13 mouse cellular contexts compared by ENCODE assay signal in genomic region chr10:83934498-83934897, GRCm38 (mm10).
DNase-seq lines count a peak whose midpoint lies in the region; ATAC-seq and TF ChIP-seq lines count a peak whose summit lies in the region.
"Had no signal": no experiment of that assay in that cellular context is flagged by ENCODE, and none has a peak within 500 bp of the region (broad histone marks: within the 10 kb centered on the region; RNA-seq: fewer than 3 reads in every experiment).

No protein-coding gene starts in this region.

- CTCF ChIA-PET in Patski (lab: Charles Lee): interaction anchor here (0.9 to 1.3 kb wide), 3 partner anchors 11 to 41 kb away, joined by 3 to 4 read pairs (median 3); no protein-coding TSS in a partner anchor

- 50% methylated on average over 3 of the region's 3 CpGs for WGBS in lung, embryonic 14.5 days

- no peak overlapping the region for H3K4me3 ChIP-seq in gastrocnemius, adult 2 months
- H3K4me3 ChIP-seq in lung, embryonic 14.5 days (ENCODE audit: low read depth, low read length): no peak overlapping the region
- H3K4me3 ChIP-seq: hindbrain, embryonic 12.5 days; limb, embryonic 15.5 days; midbrain, embryonic 10.5 days had no signal

- no peaks in the 10 kb centered on the region; the same call in 1 of the 2 replicates for H3K4me1 ChIP-seq in lung, embryonic 14.5 days (ENCODE audit: insufficient read depth)
- H3K4me1 ChIP-seq: midbrain, embryonic 10.5 days had no signal

- no peaks in the 10 kb centered on the region for H3K9me3 ChIP-seq in lung, embryonic 14.5 days (ENCODE audit: low read depth, low read length)
- H3K9me3 ChIP-seq: hindbrain, embryonic 12.5 days; limb, embryonic 15.5 days; midbrain, embryonic 10.5 days had no signal

- POLR2A ChIA-PET in Patski (lab: Charles Lee): no interaction called here

- H3K36me3 ChIP-seq in lung, embryonic 14.5 days (ENCODE audit: insufficient read depth): no peaks in the 10 kb centered on the region
- H3K36me3 ChIP-seq: hindbrain, embryonic 12.5 days; limb, embryonic 15.5 days; midbrain, embryonic 10.5 days had no signal

- no peak overlapping the region for H3K9ac ChIP-seq in lung, embryonic 14.5 days
- H3K9ac ChIP-seq: hindbrain, embryonic 12.5 days; limb, embryonic 15.5 days had no signal

- intact Hi-C loops in gastrocnemius, adult 2 months (cut with DNase I): no loop called here

- no peaks in the 10 kb centered on the region for H3K27me3 ChIP-seq in lung, embryonic 14.5 days (ENCODE audit: insufficient read depth, low read length)
- H3K27me3 ChIP-seq in Patski: no peaks in the 10 kb centered on the region
- H3K27me3 ChIP-seq: hindbrain, embryonic 12.5 days; limb, embryonic 15.5 days had no signal

- peak overlapping the region; percentile 72; the same call in 1 of the 2 replicates for H3K27ac ChIP-seq in gastrocnemius, adult 2 months
- no peak overlapping the region for H3K27ac ChIP-seq in lung, embryonic 14.5 days (ENCODE audit: low read depth)
- H3K27ac ChIP-seq: hindbrain, embryonic 12.5 days; limb, embryonic 15.5 days; midbrain, embryonic 10.5 days had no signal

- H3K4me2 ChIP-seq in lung, embryonic 14.5 days: no peak overlapping the region
- H3K4me2 ChIP-seq: hindbrain, embryonic 12.5 days; limb, embryonic 15.5 days had no signal

- ATAC-seq in lung, embryonic 14.5 days (ENCODE audit: insufficient read depth): no peak
- no peak for ATAC-seq in Patski
- no peak; the same call in 1 of the 2 replicates for ATAC-seq in granulocyte monocyte progenitor cell, adult 5-6 weeks (replicated peaks; ENCODE audit: poor library complexity, severe bottlenecking)

- in situ Hi-C loops in Patski (cut with MboI; ENCODE audit: low pct_unique_long_range_greater_than_20kb): no loop called here

- DNase-seq in gastrocnemius, adult 2 months: no peak
- no peak for DNase-seq in gastrocnemius, postnatal 10 days
- peak; percentile 39 for DNase-seq in lung, embryonic 14.5 days
- DNase-seq in lung, postnatal 25 days (ENCODE audit: low spot score): no peak
- no peak for DNase-seq in Patski (ENCODE audit: low read depth, low spot score)
- DNase-seq in kidney, postnatal 10 days: peak; percentile 46
- DNase-seq in urinary bladder, postnatal 36 days (ENCODE audit: low spot score in 2 of 2): no peak
- DNase-seq: heart, adult 11 months; thymus, postnatal 36 days had no signal

- TF ChIP-seq CTCF in gastrocnemius, adult 2 months (IDR thresholded peaks at IDR 0.05): peak; percentile 40
- TF ChIP-seq CTCF in lung, embryonic 14.5 days (IDR thresholded peaks at IDR 0.05; ENCODE audit: low read depth): peak; percentile 43
- TF ChIP-seq CTCF in Patski (IDR thresholded peaks at IDR 0.05): peak; percentile 50

Comparison
In these comparisons a context has a peak if more than half of its experiments do, and no peak if none do; other contexts are left out.
1. DNase-seq: peak in lung, embryonic 14.5 days (single experiment) and kidney, postnatal 10 days (single experiment); none in gastrocnemius, adult 2 months (single experiment), gastrocnemius, postnatal 10 days (single experiment), lung, postnatal 25 days (single experiment), Patski (single experiment) and urinary bladder, postnatal 36 days (0 of 2).
2. Peak in every context shown above with its lines, with median percentiles within 50 percentile points of each other: CTCF ChIP-seq.